Mouse (Mus musculus) kidney, adult 11 months (tissue): Measurements from ENCODE around the gene Wbp1.
"Not testable (repeated sequence)": the region's sequence is repeated elsewhere in the genome, so short reads cannot be mapped to it uniquely, and the experiment has no call there.

Source experiments
- DNase-seq: peaks from one replicate; pipeline ENCODE4 v3.0.0; 2022

Gene Wbp1

GRCm38 (mm10) chr6:83120930-83121862 lies at the start of gene Wbp1:
TSS of gene Wbp1 (minus strand) at chr6:83121559.
- DNase-seq: peak; percentile 99

- DNase-seq: no peak
These were observed 49.7 kb upstream of the Wbp1 start for GRCm38 (mm10) chr6:83171063-83171462.

GRCm38 (mm10) chr6:83169872-83170271 lies 48.5 kb upstream of the Wbp1 start:
- peak; percentile 54 for DNase-seq

GRCm38 (mm10) chr6:83166243-83166630 lies 44.9 kb upstream of the Wbp1 start:
- DNase-seq: no peak

GRCm38 (mm10) chr6:83165607-83166242 lies 44.4 kb upstream of the Wbp1 start, which contains the start of gene Dctn1:
TSS of gene Dctn1 (plus strand) at chr6:83165920.
- DNase-seq: peak; percentile 92

- DNase-seq: no peak
These were observed 43.8 kb upstream of the Wbp1 start for GRCm38 (mm10) chr6:83165026-83165606.

- peak; percentile 56 for DNase-seq
These were observed 41.3 kb upstream of the Wbp1 start for GRCm38 (mm10) chr6:83162701-83163100.

- peak; percentile 78 for DNase-seq
These were observed 40.7 kb upstream of the Wbp1 start for GRCm38 (mm10) chr6:83161921-83162641.

GRCm38 (mm10) chr6:83161442-83161841 lies 40.1 kb upstream of the Wbp1 start:
- no peak for DNase-seq

GRCm38 (mm10) chr6:83159456-83159855 lies 38.1 kb upstream of the Wbp1 start:
- DNase-seq: not testable (repeated sequence)

- DNase-seq: no peak
These were observed 34.9 kb upstream of the Wbp1 start, which contains the start of the genes Wdr54 and 1700003E16Rik for GRCm38 (mm10) chr6:83156259-83156684. TSS of gene Wdr54 (minus strand) at chr6:83156397. TSS of gene 1700003E16Rik (plus strand) at chr6:83156404.

- no peak for DNase-seq
These were observed 34.3 kb upstream of the Wbp1 start for GRCm38 (mm10) chr6:83155552-83156238.

- no peak for DNase-seq
These were observed 32.1 kb upstream of the Wbp1 start for GRCm38 (mm10) chr6:83153485-83153884.

GRCm38 (mm10) chr6:83153038-83153437 lies 31.7 kb upstream of the Wbp1 start:
- no peak for DNase-seq

- DNase-seq: no peak
These were observed 30.4 kb upstream of the Wbp1 start for GRCm38 (mm10) chr6:83151721-83152120.

GRCm38 (mm10) chr6:83147280-83147679 lies 25.9 kb upstream of the Wbp1 start:
- no peak for DNase-seq

GRCm38 (mm10) chr6:83145805-83146204 lies 24.4 kb upstream of the Wbp1 start:
- no peak for DNase-seq

GRCm38 (mm10) chr6:83145209-83145608 lies 23.9 kb upstream of the Wbp1 start:
- no peak for DNase-seq

GRCm38 (mm10) chr6:83142886-83143285 lies 21.5 kb upstream of the Wbp1 start:
- no peak for DNase-seq

- DNase-seq: no peak
These were observed 20.9 kb upstream of the Wbp1 start for GRCm38 (mm10) chr6:83142211-83142731.

- DNase-seq: no peak
These were observed 20.3 kb upstream of the Wbp1 start for GRCm38 (mm10) chr6:83141636-83142035.

- DNase-seq: no peak
These were observed 18.7 kb upstream of the Wbp1 start for GRCm38 (mm10) chr6:83140044-83140443.
